Mouse (Mus musculus) small intestine, adult 2 months (tissue): ENCODE data around the gene 4930518I15Rik.

Experiments
- CTCF ChIP-seq: fragments of 200-500 bp; IDR thresholded peaks from 2 replicates; pipeline ENCODE4 v1.5.1; 2012; ENCODE audit warnings: low read depth, mild to moderate bottlenecking, control low read depth, inconsistent platforms, low read length, moderate library complexity, mixed read lengths; ENCODE audit not compliant: insufficient replicate concordance, insufficient read length; ENCODE audit errors: extremely low read depth
- POLR2A ChIP-seq: fragments of 200-500 bp; IDR thresholded peaks from 2 replicates; pipeline ENCODE4 v1.6.1; 2012; ENCODE audit warnings: low read depth, mild to moderate bottlenecking, control low read depth, inconsistent platforms, low read length, moderate library complexity

- no peak for TF ChIP-seq CTCF
- TF ChIP-seq POLR2A: no peak
Measured at GRCm38 (mm10) chr2:156857385-156857791, 358 bp downstream of the 4930518I15Rik start.
